Mouse (Mus musculus): ENCODE data around the gene 4933428G20Rik. TPM values are rescaled to one million over a fixed set of nuclear protein-coding genes. Genes with fewer than 3 reads are reported as not detected.
A peak's percentile ranks its signal among the peaks of the same experiment; 100 is the strongest.

Gene 4933428G20Rik
- polyA plus RNA-seq, 1 experiment from 2014 or later, result 0.25 TPM

DNA sequence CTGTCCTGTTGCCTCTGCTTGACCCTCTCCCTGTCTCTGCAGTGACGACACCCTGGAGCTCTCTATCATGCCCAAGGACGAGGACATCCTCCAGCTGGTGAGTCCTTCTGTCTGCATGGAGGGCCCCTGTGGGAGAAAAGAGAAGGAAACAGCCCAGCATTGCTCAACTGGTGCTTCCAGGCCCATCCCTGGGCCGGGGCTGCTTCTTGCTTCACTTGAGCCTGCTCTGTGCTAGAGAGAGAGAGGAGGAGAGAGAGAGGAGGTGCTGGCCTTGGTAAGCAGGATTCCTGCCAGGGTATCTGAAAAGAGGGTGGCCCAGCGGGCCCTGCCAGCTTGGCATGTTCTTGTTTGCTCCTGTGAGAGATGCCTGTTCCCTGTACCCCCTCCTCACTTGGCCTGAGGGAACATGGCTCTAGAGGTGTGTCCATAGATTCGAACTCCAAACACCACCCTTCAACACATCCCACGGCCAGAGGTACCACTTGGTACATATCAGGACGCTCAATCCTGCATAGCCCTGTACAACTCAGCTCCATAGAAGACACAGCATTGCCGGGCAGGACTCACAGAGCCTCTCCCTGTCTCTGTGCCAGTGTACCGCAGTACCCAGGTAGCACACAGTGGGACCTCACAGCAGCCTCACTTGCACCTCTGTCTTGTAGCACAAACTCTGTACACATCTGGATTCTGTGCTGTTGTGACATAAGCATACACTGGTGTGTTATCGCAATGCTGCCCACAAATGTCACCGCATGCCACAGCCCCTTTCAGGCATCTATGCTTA lies 51.3 kb downstream of the 4933428G20Rik start:
- no peak for ATAC-seq (ENCODE audit: low FRiP score, low TSS enrichment)
- no peak for TF ChIP-seq CTCF (IDR thresholded peaks at IDR 0.05; ENCODE audit: low read depth)
- Histone ChIP-seq H3K27ac (replicated peaks) (peak overlapping the region; percentile 89), H3K9me3 (ENCODE audit: control insufficient read depth, low read length) (no peaks in the 10 kb centered on the region), H3K27me3 (ENCODE audit: control insufficient read depth, insufficient read depth, low read length) (no peaks in the 10 kb centered on the region), H3K4me2 (replicated peaks; ENCODE audit: low read depth) (no peak overlapping the region), H3K4me1 (replicated peaks; ENCODE audit: control insufficient read depth, insufficient read depth) (peaks cover 6% of the 10 kb centered on the region; the same call in 1 of the 2 replicates), H3K36me3 (ENCODE audit: control insufficient read depth, insufficient read depth, low read length) (peaks cover 33% of the 10 kb centered on the region), H3K4me3 (ENCODE audit: low read depth, low read length) (no peak overlapping the region), H3K9ac (ENCODE audit: low read length) (no peak overlapping the region)
- 76% methylated on average over 11 of the region's 11 CpGs for WGBS
- no peak for DNase-seq (ENCODE audit: low spot score)

GRCm38 (mm10) chr11:97447979-97448378 lies 52.2 kb downstream of the 4933428G20Rik start:
- no peak for DNase-seq (ENCODE audit: low spot score)
- H3K27me3 ChIP-seq (ENCODE audit: control insufficient read depth, insufficient read depth, low read length), result no peaks in the 10 kb centered on the region
- no peak overlapping the region for H3K4me3 ChIP-seq (ENCODE audit: low read depth, low read length)
- ATAC-seq (ENCODE audit: low FRiP score, low TSS enrichment), result no peak
- H3K9ac ChIP-seq (ENCODE audit: low read length), result no peak overlapping the region
- H3K9me3 ChIP-seq (ENCODE audit: control insufficient read depth, low read length), result no peaks in the 10 kb centered on the region
- no peak overlapping the region for H3K27ac ChIP-seq (replicated peaks)
- peaks cover 6% of the 10 kb centered on the region; the same call in 1 of the 2 replicates for H3K4me1 ChIP-seq (replicated peaks; ENCODE audit: control insufficient read depth, insufficient read depth)
- no peak for TF ChIP-seq CTCF (IDR thresholded peaks at IDR 0.05; ENCODE audit: low read depth)
- no peak for TF ChIP-seq EP300 (optimal IDR thresholded peaks at IDR 0.05)
- 72% methylated on average over 7 of the region's 7 CpGs for WGBS
- peaks cover 32% of the 10 kb centered on the region for H3K36me3 ChIP-seq (ENCODE audit: control insufficient read depth, insufficient read depth, low read length)
- H3K4me2 ChIP-seq (replicated peaks; ENCODE audit: low read depth), result no peak overlapping the region

DNA sequence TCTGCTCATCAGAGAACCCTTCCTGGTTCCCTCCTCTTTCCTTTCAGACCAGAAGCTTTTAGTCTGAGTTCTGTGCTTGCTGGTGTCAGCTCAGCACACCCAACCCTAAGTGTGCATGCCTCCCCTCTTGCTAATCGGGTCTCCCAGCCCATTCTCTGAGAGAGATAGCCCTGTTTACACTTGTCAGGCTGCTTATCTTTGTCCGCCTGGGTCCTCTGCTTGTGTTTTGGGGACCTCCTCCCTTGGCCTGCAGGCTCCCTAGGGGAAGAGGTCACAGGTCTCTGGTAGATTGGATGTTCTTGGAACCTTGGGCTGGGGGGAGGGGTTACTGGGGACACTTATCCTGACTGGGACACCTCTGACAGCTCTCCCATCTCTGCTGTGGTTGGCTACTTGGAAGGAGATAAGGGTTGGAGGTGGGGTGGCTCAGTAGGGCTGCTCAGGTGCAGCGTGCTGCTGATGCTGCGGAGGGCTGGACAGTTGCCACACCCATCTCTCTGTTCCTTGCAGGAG lies 54.1 kb downstream of the 4933428G20Rik start:
- WGBS, result 35% methylated on average over 4 of the region's 4 CpGs
- Histone ChIP-seq H3K27me3 (ENCODE audit: control insufficient read depth, insufficient read depth, low read length) (no peaks in the 10 kb centered on the region), H3K4me2 (replicated peaks; ENCODE audit: low read depth) (no peak overlapping the region), H3K4me3 (ENCODE audit: low read depth, low read length) (no peak overlapping the region), H3K4me1 (replicated peaks; ENCODE audit: control insufficient read depth, insufficient read depth) (peaks cover 13% of the 10 kb centered on the region; the same call in 1 of the 2 replicates), H3K36me3 (ENCODE audit: control insufficient read depth, insufficient read depth, low read length) (peaks cover 16% of the 10 kb centered on the region), H3K9ac (ENCODE audit: low read length) (no peak overlapping the region), H3K9me3 (ENCODE audit: control insufficient read depth, low read length) (no peaks in the 10 kb centered on the region), H3K27ac (replicated peaks) (no peak overlapping the region)
- TF ChIP-seq EP300 (optimal IDR thresholded peaks at IDR 0.05) (no peak), CTCF (IDR thresholded peaks at IDR 0.05; ENCODE audit: low read depth) (no peak)
- ATAC-seq (ENCODE audit: low FRiP score, low TSS enrichment) (no peak), DNase-seq (ENCODE audit: low spot score) (no peak)

DNA sequence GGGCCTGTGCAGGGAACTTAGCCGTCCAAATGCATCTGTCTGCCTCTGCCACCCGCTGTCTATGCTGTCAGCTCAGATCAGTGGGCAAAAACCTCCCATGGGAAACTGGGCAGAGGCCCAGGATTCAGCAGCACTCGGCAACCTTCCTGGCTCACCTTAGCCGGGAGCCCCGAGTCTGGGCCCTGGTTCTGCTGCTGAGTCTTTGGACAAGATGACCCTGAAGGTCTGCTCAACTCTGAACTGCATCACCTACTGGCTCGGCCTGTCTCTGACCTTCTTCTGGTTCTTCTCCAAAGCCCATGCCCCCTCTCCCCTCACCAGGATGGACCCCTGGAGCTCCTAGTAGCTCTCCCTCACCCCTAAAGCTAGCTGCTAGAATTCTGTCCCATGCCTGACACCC lies 54.5 kb downstream of the 4933428G20Rik start:
- H3K4me2 ChIP-seq (replicated peaks; ENCODE audit: low read depth), result no peak overlapping the region
- H3K9ac ChIP-seq (ENCODE audit: low read length), result 0 out of 2 replicates have a peak overlapping the region, but pooled peaks have one; percentile 23
- TF ChIP-seq EP300 (optimal IDR thresholded peaks at IDR 0.05), result no peak
- no peak for TF ChIP-seq CTCF (IDR thresholded peaks at IDR 0.05; ENCODE audit: low read depth)
- WGBS, result 69% methylated on average over 6 of the region's 6 CpGs
- no peak overlapping the region for H3K4me3 ChIP-seq (ENCODE audit: low read depth, low read length)
- H3K27ac ChIP-seq (replicated peaks), result no peak overlapping the region
- no peaks in the 10 kb centered on the region for H3K9me3 ChIP-seq (ENCODE audit: control insufficient read depth, low read length)
- H3K27me3 ChIP-seq (ENCODE audit: control insufficient read depth, insufficient read depth, low read length), result no peaks in the 10 kb centered on the region
- DNase-seq (ENCODE audit: low spot score) (no peak), ATAC-seq (ENCODE audit: low FRiP score, low TSS enrichment) (no peak)
- peaks cover 13% of the 10 kb centered on the region; the same call in 1 of the 2 replicates for H3K4me1 ChIP-seq (replicated peaks; ENCODE audit: control insufficient read depth, insufficient read depth)
- H3K36me3 ChIP-seq (ENCODE audit: control insufficient read depth, insufficient read depth, low read length), result peaks cover 16% of the 10 kb centered on the region

DNA sequence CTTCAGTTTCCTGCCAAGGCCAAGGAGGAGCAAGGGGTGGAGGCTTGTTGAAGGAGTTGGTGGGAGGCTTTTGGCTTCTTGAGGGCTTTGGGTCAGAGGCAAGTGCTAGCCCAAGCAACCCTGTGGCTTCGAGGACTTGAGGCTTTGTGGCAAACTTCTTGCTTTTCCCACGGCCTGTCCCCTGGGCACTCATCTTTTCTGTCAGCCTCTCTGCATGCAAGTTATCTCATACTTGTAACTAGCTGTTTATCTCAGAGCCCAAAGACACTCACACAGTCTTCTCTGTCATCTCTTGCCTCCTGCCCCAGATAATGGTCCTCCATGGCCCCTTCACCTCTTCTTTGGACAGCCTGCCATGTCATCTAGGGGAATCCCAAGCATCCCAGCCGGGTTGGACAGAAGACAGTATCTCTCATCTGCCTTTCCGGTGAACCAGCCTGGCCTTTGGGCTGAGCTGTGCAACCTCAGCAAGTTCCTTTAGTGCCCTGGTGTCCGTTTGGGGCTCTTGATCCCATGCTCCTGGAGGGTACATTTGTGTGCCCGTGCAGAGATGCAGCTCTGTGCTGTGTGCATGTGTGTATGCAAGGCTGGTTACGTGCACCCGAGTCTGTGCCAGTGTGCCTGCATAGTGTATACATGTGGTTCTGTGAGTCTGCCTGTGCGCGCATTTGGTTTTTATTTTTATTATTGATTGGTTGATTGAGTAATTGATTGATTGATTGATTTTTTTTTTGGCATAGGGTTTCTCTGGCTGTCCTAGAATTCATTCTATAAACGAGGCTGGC lies 57.1 kb downstream of the 4933428G20Rik start:
- WGBS, result 84% methylated on average over 11 of the region's 11 CpGs
- no peaks in the 10 kb centered on the region for H3K9me3 ChIP-seq (ENCODE audit: control insufficient read depth, low read length)
- H3K27me3 ChIP-seq (ENCODE audit: control insufficient read depth, insufficient read depth, low read length), result no peaks in the 10 kb centered on the region
- TF ChIP-seq EP300 (optimal IDR thresholded peaks at IDR 0.05), result no peak
- no peak for TF ChIP-seq CTCF (IDR thresholded peaks at IDR 0.05; ENCODE audit: low read depth)
- H3K4me1 ChIP-seq (replicated peaks; ENCODE audit: control insufficient read depth, insufficient read depth), result peaks cover 14% of the 10 kb centered on the region; the same call in 1 of the 2 replicates
- H3K27ac ChIP-seq (replicated peaks), result no peak overlapping the region; the same call in 1 of the 2 replicates
- ATAC-seq (ENCODE audit: low FRiP score, low TSS enrichment), result no peak
- no peak overlapping the region for H3K4me3 ChIP-seq (ENCODE audit: low read depth, low read length)
- peak overlapping the region; percentile 23; the same call in 1 of the 2 replicates for H3K4me2 ChIP-seq (replicated peaks; ENCODE audit: low read depth)
- no peak overlapping the region for H3K9ac ChIP-seq (ENCODE audit: low read length)
- peaks cover 12% of the 10 kb centered on the region for H3K36me3 ChIP-seq (ENCODE audit: control insufficient read depth, insufficient read depth, low read length)
- DNase-seq (ENCODE audit: low spot score), result no peak

All from stomach, postnatal 0 days (tissue).